Mouse (Mus musculus) liver, embryonic 12.5 days (tissue): ENCODE results near the gene Zfp423. TPM values are rescaled to one million over a fixed set of nuclear protein-coding genes. Genes with fewer than 3 reads are reported as not detected.
A peak's percentile ranks its signal among the peaks of the same experiment; 100 is the strongest.

Experiments
- ATAC-seq: fragments of 200-750 bp; cut with Nextera tagmentation; 2 replicates; pipeline ENCODE4 v1.8.0; 2017; ENCODE audit warnings: moderate number of reproducible peaks, mild to moderate bottlenecking, moderate library complexity
- H3K27ac ChIP-seq: fragments of 300-500 bp; sonication (generic); 2 replicates; pipeline ENCODE4 v1.5.1; 2016; ENCODE audit warnings: mild to moderate bottlenecking
- H3K27me3 ChIP-seq: fragments of 300-500 bp; sonication (generic); replicated peaks from 2 replicates; pipeline ENCODE4 v1.6.1; 2016; ENCODE audit warnings: mild to moderate bottlenecking, moderate library complexity
- H3K36me3 ChIP-seq: fragments of 300-500 bp; sonication (generic); 2 replicates; pipeline ENCODE4 v1.6.1; 2016; ENCODE audit warnings: mild to moderate bottlenecking, moderate library complexity
- H3K4me1 ChIP-seq: fragments of 300-500 bp; sonication (generic); 2 replicates; pipeline ENCODE4 v1.6.1; 2016
- H3K4me2 ChIP-seq: fragments of 300-500 bp; sonication (generic); 2 replicates; pipeline ENCODE4 v1.6.1; 2016; ENCODE audit warnings: mild to moderate bottlenecking, moderate library complexity
- H3K4me3 ChIP-seq: fragments of 300-500 bp; sonication (generic); 2 replicates; pipeline ENCODE4 v1.5.1; 2016; ENCODE audit warnings: mild to moderate bottlenecking, moderate library complexity
- H3K9ac ChIP-seq: fragments of 300-500 bp; sonication (generic); 2 replicates; pipeline ENCODE4 v1.6.1; 2016; ENCODE audit warnings: mild to moderate bottlenecking, moderate library complexity
- H3K9me3 ChIP-seq: fragments of 300-500 bp; sonication (generic); replicated peaks from 2 replicates; pipeline ENCODE4 v1.6.1; 2016; ENCODE audit warnings: mild to moderate bottlenecking, moderate library complexity
- WGBS: fragments of 180-500 bp; shearing (Covaris S2); methylation state at CpG from one replicate; pipeline ENCODE4 v1.1.7; 2016; ENCODE audit not compliant: insufficient replicate concordance; 5-methylcytosine and 5-hydroxymethylcytosine counted together
- polyA plus RNA-seq: library from polyadenylated mRNA; unstranded; fragments of >200 nt; fragmentation: Nextera tagmentation; extraction: Ambion mirVana; gene quantifications from 2 replicates; pipeline ENCODE4 v1.2.1, GENCODE M21; 2016

Gene Zfp423
- polyA plus RNA-seq, 1 experiment from 2014 or later = 2.5 TPM

- peak overlapping the region; percentile 22; the same call in 1 of the 2 replicates for H3K9ac ChIP-seq
Observed at GRCm38 (mm10) chr8:87943651-87944091, 15.7 kb downstream of the Zfp423 start.

GRCm38 (mm10) chr8:87940646-87941045, 18.7 kb downstream of the Zfp423 start:
- H3K27ac ChIP-seq = no peak overlapping the region
- no peak overlapping the region for H3K4me2 ChIP-seq
- no peak overlapping the region for H3K4me3 ChIP-seq
- H3K9ac ChIP-seq = no peak overlapping the region
- WGBS = 48% methylated on average over 6 of the region's 6 CpGs
- H3K4me1 ChIP-seq = peaks cover 16% of the 10 kb centered on the region
- no peaks in the 10 kb centered on the region for H3K9me3 ChIP-seq
- no peak for ATAC-seq
- H3K36me3 ChIP-seq = no peaks in the 10 kb centered on the region
- peaks cover 34% of the 10 kb centered on the region for H3K27me3 ChIP-seq

More at GRCm38 (mm10) chr8:87943651-87944091, 15.7 kb downstream of the Zfp423 start:
- H3K27me3 ChIP-seq = peaks cover 31% of the 10 kb centered on the region
- H3K36me3 ChIP-seq = no peaks in the 10 kb centered on the region
- H3K9me3 ChIP-seq = no peaks in the 10 kb centered on the region
- ATAC-seq = peak; percentile 38
- no peak overlapping the region for H3K27ac ChIP-seq
- 4% methylated on average over 42 of the region's 42 CpGs for WGBS
- peaks cover 13% of the 10 kb centered on the region for H3K4me1 ChIP-seq
- peak overlapping the region; percentile 47 for H3K4me3 ChIP-seq
- H3K4me2 ChIP-seq = peak overlapping the region; percentile 69

GRCm38 (mm10) chr8:87939308-87939936, 20.0 kb downstream of the Zfp423 start:
- H3K27me3 ChIP-seq = peaks cover 25% of the 10 kb centered on the region
- H3K9me3 ChIP-seq = no peaks in the 10 kb centered on the region
- H3K9ac ChIP-seq = no peak overlapping the region
- H3K4me1 ChIP-seq = peaks cover 16% of the 10 kb centered on the region
- no peaks in the 10 kb centered on the region for H3K36me3 ChIP-seq
- H3K4me3 ChIP-seq = no peak overlapping the region
- 13% methylated on average over 8 of the region's 8 CpGs for WGBS
- peak overlapping the region; percentile 33 for H3K4me2 ChIP-seq
- no peak for ATAC-seq
- H3K27ac ChIP-seq = no peak overlapping the region

GRCm38 (mm10) chr8:87938351-87939232, 20.8 kb downstream of the Zfp423 start:
- Histone ChIP-seq H3K9ac (no peak overlapping the region), H3K4me3 (no peak overlapping the region), H3K27me3 (peaks cover 16% of the 10 kb centered on the region), H3K4me2 (peak overlapping the region; percentile 33), H3K4me1 (peaks cover 12% of the 10 kb centered on the region), H3K36me3 (no peaks in the 10 kb centered on the region), H3K27ac (no peak overlapping the region; the same call in 1 of the 2 replicates), H3K9me3 (no peaks in the 10 kb centered on the region)
- ATAC-seq = peak; percentile 27; the same call in 1 of the 2 replicates
- 6% methylated on average over 20 of the region's 20 CpGs for WGBS

- H3K36me3 ChIP-seq = no peaks in the 10 kb centered on the region
- 66% methylated on average over 3 of the region's 3 CpGs for WGBS
Observed at GRCm38 (mm10) chr8:87937211-87937610, 22.2 kb downstream of the Zfp423 start.

GRCm38 (mm10) chr8:87935088-87935680, 24.2 kb downstream of the Zfp423 start:
- ATAC-seq = no peak
- H3K27me3 ChIP-seq = peaks cover 8% of the 10 kb centered on the region
- 62% methylated on average over 6 of the region's 6 CpGs for whole genome bisulfite sequencing
- no peaks in the 10 kb centered on the region for H3K36me3 ChIP-seq
- no peaks in the 10 kb centered on the region for H3K9me3 ChIP-seq
- H3K4me3 ChIP-seq = no peak overlapping the region
- H3K9ac ChIP-seq = no peak overlapping the region
- peaks cover 8% of the 10 kb centered on the region for H3K4me1 ChIP-seq
- no peak overlapping the region for H3K27ac ChIP-seq
- no peak overlapping the region for H3K4me2 ChIP-seq

More at GRCm38 (mm10) chr8:87937211-87937610, 22.2 kb downstream of the Zfp423 start:
- H3K4me2 ChIP-seq = no peak overlapping the region
- ATAC-seq = no peak
- no peak overlapping the region for H3K9ac ChIP-seq
- no peak overlapping the region for H3K27ac ChIP-seq
- H3K27me3 ChIP-seq = peaks cover 11% of the 10 kb centered on the region
- H3K4me1 ChIP-seq = peaks cover 8% of the 10 kb centered on the region
- no peaks in the 10 kb centered on the region for H3K9me3 ChIP-seq
- H3K4me3 ChIP-seq = no peak overlapping the region

GRCm38 (mm10) chr8:87934175-87934574, 25.2 kb downstream of the Zfp423 start:
- H3K27ac ChIP-seq = no peak overlapping the region
- no peaks in the 10 kb centered on the region for H3K36me3 ChIP-seq
- WGBS = 64% methylated on average over 13 of the region's 13 CpGs
- no peak overlapping the region for H3K4me3 ChIP-seq
- no peak overlapping the region for H3K4me2 ChIP-seq
- no peaks in the 10 kb centered on the region for H3K9me3 ChIP-seq
- H3K27me3 ChIP-seq = peaks cover 8% of the 10 kb centered on the region
- no peak for ATAC-seq
- H3K9ac ChIP-seq = no peak overlapping the region
- H3K4me1 ChIP-seq = peaks cover 8% of the 10 kb centered on the region

- H3K27me3 ChIP-seq = peaks cover 4% of the 10 kb centered on the region
- no peak for ATAC-seq
- no peaks in the 10 kb centered on the region for H3K36me3 ChIP-seq
- 58% methylated on average over 8 of the region's 8 CpGs for WGBS
- no peaks in the 10 kb centered on the region for H3K9me3 ChIP-seq
- H3K4me2 ChIP-seq = no peak overlapping the region
- no peak overlapping the region for H3K27ac ChIP-seq
- H3K4me3 ChIP-seq = no peak overlapping the region
- peaks cover 4% of the 10 kb centered on the region for H3K4me1 ChIP-seq
- H3K9ac ChIP-seq = no peak overlapping the region
Observed at GRCm38 (mm10) chr8:87933752-87934151, 25.6 kb downstream of the Zfp423 start.

- Histone ChIP-seq H3K4me3 (no peak overlapping the region), H3K4me2 (no peak overlapping the region), H3K9ac (no peak overlapping the region), H3K27me3 (no peaks in the 10 kb centered on the region), H3K4me1 (peaks cover 3% of the 10 kb centered on the region; the same call in 1 of the 2 replicates), H3K27ac (no peak overlapping the region), H3K9me3 (no peaks in the 10 kb centered on the region), H3K36me3 (no peaks in the 10 kb centered on the region)
- ATAC-seq = no peak
- 54% methylated on average over 2 of the region's 2 CpGs for WGBS
Observed at GRCm38 (mm10) chr8:87928857-87929256, 30.5 kb downstream of the Zfp423 start.

- H3K27ac ChIP-seq = no peak overlapping the region
- peaks cover 3% of the 10 kb centered on the region; the same call in 1 of the 2 replicates for H3K4me1 ChIP-seq
- WGBS = 54% methylated on average over 10 of the region's 10 CpGs
- H3K4me3 ChIP-seq = no peak overlapping the region
- H3K27me3 ChIP-seq = no peaks in the 10 kb centered on the region
- no peaks in the 10 kb centered on the region for H3K36me3 ChIP-seq
- ATAC-seq = no peak
- no peak overlapping the region for H3K9ac ChIP-seq
- no peaks in the 10 kb centered on the region for H3K9me3 ChIP-seq
- no peak overlapping the region for H3K4me2 ChIP-seq
Observed at GRCm38 (mm10) chr8:87927034-87927830, 32.2 kb downstream of the Zfp423 start.

- Histone ChIP-seq H3K27me3 (no peaks in the 10 kb centered on the region), H3K4me1 (peaks cover 3% of the 10 kb centered on the region; the same call in 1 of the 2 replicates), H3K4me3 (no peak overlapping the region), H3K4me2 (no peak overlapping the region), H3K9me3 (no peaks in the 10 kb centered on the region), H3K9ac (no peak overlapping the region), H3K27ac (no peak overlapping the region), H3K36me3 (no peaks in the 10 kb centered on the region)
- ATAC-seq = no peak
- WGBS = 62% methylated on average over 7 of the region's 7 CpGs
Observed at GRCm38 (mm10) chr8:87926098-87926890, 33.1 kb downstream of the Zfp423 start.
